Mouse (Mus musculus) cortical plate, adult 2 months (tissue): ENCODE data around the gene Cers6.

Source experiments
- CTCF ChIP-seq: fragments of 200-500 bp; IDR thresholded peaks from 2 replicates; pipeline ENCODE4 v1.5.1; 2011; ENCODE audit warnings: mild to moderate bottlenecking, control low read depth, low read length; ENCODE audit not compliant: insufficient read depth; ENCODE audit errors: extremely low read depth
- POLR2A ChIP-seq: fragments of 200-500 bp; IDR thresholded peaks from 2 replicates; pipeline ENCODE4 v1.6.1; 2011; ENCODE audit warnings: mild to moderate bottlenecking, low read length, control low read depth; ENCODE audit not compliant: insufficient read depth; ENCODE audit errors: extremely low read depth

- TF ChIP-seq CTCF (no peak), POLR2A (no peak)
These were observed 171.3 kb downstream of the Cers6 start for GRCm38 (mm10) chr2:69032562-69032961.
